Mouse (Mus musculus) bone marrow, adult 2 months (tissue): ENCODE data around the gene Maml2. TPM values are rescaled to one million over a fixed set of nuclear protein-coding genes. Genes with fewer than 3 reads are reported as not detected.

ENCODE experiments used
- H3K27ac ChIP-seq: fragments of 200-500 bp; 2 replicates; pipeline ENCODE4 v1.5.1; 2012; ENCODE audit warnings: low read depth, mild to moderate bottlenecking, control low read depth, inconsistent platforms, low read length; ENCODE audit not compliant: control insufficient read depth, poor library complexity, insufficient read depth
- H3K4me1 ChIP-seq: fragments of 200-500 bp; 2 replicates; pipeline ENCODE4 v1.6.1; 2011; ENCODE audit warnings: low read length; ENCODE audit not compliant: control insufficient read depth, insufficient read depth
- H3K4me3 ChIP-seq: fragments of 200-500 bp; replicated peaks from 2 replicates; pipeline ENCODE3; 2011; ENCODE audit warnings: mild to moderate bottlenecking, low read depth, low read length, control low read depth; ENCODE audit not compliant: control insufficient read depth
- CTCF ChIP-seq: fragments of 200-500 bp; IDR thresholded peaks from 2 replicates; pipeline ENCODE4 v1.5.1; 2011; ENCODE audit warnings: low read length, control low read depth; ENCODE audit not compliant: control insufficient read depth, insufficient read depth
- POLR2A ChIP-seq: fragments of 200-500 bp; IDR thresholded peaks from 2 replicates; pipeline ENCODE4 v1.6.1; 2011; ENCODE audit warnings: low read depth, mild to moderate bottlenecking, control low read depth, low read length, borderline replicate concordance; ENCODE audit not compliant: control insufficient read depth
- WGBS: fragments of 180-500 bp; shearing (Covaris S2); methylation state at CpG from one replicate; pipeline ENCODE4 v1.1.7; 2018; 5-methylcytosine and 5-hydroxymethylcytosine counted together
- polyA plus RNA-seq: library from polyadenylated mRNA; stranded (reverse); fragments of >200 nt; gene quantifications from 2 replicates; pipeline ENCODE4 v1.2.4, GENCODE M21; 2011; ENCODE audit warnings: low replicate concordance; ENCODE audit not compliant: missing spikeins, insufficient read depth, insufficient read length

The Maml2 gene
- 2.1 and 3.5 TPM in 2 replicates for polyA plus RNA-seq

GRCm38 (mm10) chr9:13297668-13298512, at the start of gene Maml2:
TSS of gene Maml2 (plus strand) at chr9:13297957.
- peak within 1 kb of the TSS; percentile 86 for H3K4me3 ChIP-seq
- H3K27ac ChIP-seq: peak within 1 kb of the TSS; percentile 0; the same call in 1 of the 2 replicates
- peaks cover 1% of the 10 kb centered on the region; the same call in 1 of the 2 replicates for H3K4me1 ChIP-seq
- under 1% methylated on average over 23 of the region's 23 CpGs for WGBS
- TF ChIP-seq POLR2A (peak; percentile 45; the same call in 1 of the 2 replicates), CTCF (no peak)

DNA sequence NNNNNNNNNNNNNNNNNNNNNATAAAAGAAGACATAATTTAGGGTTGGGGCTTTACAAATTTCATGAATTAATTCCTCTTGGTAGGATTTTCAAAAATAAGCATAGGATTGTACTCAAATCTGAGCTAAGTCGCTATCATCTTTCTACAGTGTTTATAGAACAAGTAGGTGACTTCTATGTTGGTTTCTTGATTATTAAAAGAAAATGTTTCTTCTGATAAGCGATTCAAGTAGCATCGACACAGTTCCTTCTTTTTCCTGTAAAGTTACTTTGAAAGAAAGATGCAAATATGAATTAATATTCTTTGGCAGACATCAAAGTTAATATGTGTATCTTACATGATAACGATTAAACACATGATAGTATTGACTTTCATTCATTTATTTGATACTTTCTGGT, 49.7 kb upstream of the Maml2 start:
- WGBS: 77% methylated on average over 4 of the region's 4 CpGs
- no peak overlapping the region for H3K27ac ChIP-seq
- no peak overlapping the region for H3K4me3 ChIP-seq
- TF ChIP-seq POLR2A: no peak
- no peak for TF ChIP-seq CTCF
- no peaks in the 10 kb centered on the region; the same call in 1 of the 2 replicates for H3K4me1 ChIP-seq

- Histone ChIP-seq H3K27ac (no peak overlapping the region), H3K4me1 (no peaks in the 10 kb centered on the region; the same call in 1 of the 2 replicates), H3K4me3 (no peak overlapping the region)
- WGBS: 64% methylated on average over 2 of the region's 2 CpGs
- TF ChIP-seq POLR2A: no peak
- TF ChIP-seq CTCF: no peak
Measured at GRCm38 (mm10) chr9:13251251-13251650, 46.5 kb upstream of the Maml2 start.

- 93% methylated on average over 1 of the region's 1 CpGs for WGBS
- Histone ChIP-seq H3K4me1 (no peaks in the 10 kb centered on the region), H3K4me3 (no peak overlapping the region), H3K27ac (no peak overlapping the region)
- no peak for TF ChIP-seq CTCF
- no peak for TF ChIP-seq POLR2A
Measured at GRCm38 (mm10) chr9:13256726-13257125, 41.0 kb upstream of the Maml2 start.

DNA sequence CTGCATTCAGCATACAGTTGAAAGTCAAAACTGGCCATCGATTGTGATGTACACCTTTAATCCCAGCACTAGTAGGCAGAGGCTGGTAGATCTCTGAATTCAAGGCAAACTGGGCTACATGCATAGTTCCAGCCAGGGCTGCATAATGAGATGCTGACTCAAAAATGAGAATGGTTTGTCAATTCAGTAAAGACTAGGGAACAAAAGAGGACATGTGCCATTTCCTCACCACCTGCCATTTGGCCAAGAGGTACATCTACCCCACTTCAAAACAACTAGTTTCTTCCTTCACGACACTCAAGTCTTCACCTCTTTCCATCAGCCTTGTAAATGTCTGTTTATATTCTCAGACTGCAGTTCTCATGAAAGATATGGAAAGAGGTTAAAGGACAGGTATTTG, 39.6 kb upstream of the Maml2 start:
- TF ChIP-seq CTCF (no peak), POLR2A (no peak)
- 94% methylated on average over 2 of the region's 2 CpGs for WGBS
- Histone ChIP-seq H3K27ac (no peak overlapping the region), H3K4me3 (no peak overlapping the region), H3K4me1 (no peaks in the 10 kb centered on the region)

DNA sequence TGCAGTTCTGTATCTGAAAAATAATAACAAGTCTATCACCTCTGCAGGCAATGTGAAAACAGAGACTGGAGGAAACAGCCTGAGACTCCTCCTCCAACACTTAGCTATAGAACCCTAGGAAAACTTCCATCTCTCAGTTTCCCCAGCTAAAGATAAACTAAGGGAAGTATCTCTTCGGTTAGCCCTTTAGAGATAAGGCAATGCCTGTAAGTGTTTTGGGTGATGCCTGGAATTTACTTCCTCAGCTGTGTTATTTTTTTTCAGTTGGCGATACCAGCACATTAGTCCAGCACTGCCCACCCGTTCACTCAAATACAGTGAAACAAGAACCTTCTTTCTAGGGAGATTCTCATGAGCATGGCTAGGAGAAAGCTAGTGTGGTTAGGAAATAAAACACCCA, 36.8 kb upstream of the Maml2 start:
- 70% methylated on average over 3 of the region's 3 CpGs for WGBS
- no peak for TF ChIP-seq CTCF
- TF ChIP-seq POLR2A: no peak

DNA sequence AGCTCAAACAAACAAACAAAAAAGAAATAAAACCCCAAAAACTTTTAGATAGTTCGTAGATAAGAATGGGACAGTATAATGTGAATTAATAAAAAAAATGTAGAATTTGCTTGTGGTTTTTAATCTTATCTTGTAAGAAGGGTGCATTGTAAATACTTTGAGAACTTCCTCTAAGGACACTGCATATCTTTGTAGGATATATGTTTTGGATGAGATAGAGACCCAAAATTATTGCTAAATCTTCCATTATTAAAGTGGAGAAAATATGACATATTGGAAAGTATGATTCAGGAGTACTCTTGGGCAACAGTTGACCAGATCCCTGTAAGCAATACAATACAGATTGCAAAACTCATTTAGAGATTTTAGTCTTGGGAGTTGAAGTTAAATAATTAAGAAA, 24.5 kb upstream of the Maml2 start:
- Histone ChIP-seq H3K4me1 (no peaks in the 10 kb centered on the region), H3K4me3 (no peak overlapping the region), H3K27ac (no peak overlapping the region)
- 88% methylated on average over 1 of the region's 1 CpGs for WGBS
- TF ChIP-seq CTCF: no peak
- no peak for TF ChIP-seq POLR2A

More for the DNA sequence above, 36.8 kb upstream of the Maml2 start:
- Histone ChIP-seq H3K4me3 (no peak overlapping the region), H3K27ac (no peak overlapping the region), H3K4me1 (no peaks in the 10 kb centered on the region)

DNA sequence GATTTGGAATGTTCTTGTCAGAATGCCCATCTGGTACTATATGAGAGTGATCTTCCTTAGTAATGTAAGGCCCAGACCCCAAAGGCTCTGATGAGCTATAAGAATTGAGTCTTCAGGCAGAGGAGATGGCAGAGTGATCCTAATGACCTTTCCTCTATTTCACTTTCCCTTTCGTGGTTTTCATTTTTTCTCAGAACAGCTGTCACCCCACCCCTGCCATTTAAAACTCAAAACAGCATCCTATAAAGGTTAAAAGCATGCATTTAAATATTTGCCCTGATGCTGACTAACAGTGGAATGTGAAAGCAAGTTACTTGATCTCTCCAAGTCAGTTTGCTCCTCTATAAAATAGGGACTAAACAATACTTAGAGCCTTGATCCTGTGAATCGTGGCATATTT, 10.3 kb upstream of the Maml2 start:
- 65% methylated on average over 2 of the region's 2 CpGs for WGBS
- TF ChIP-seq CTCF: no peak
- TF ChIP-seq POLR2A: no peak
- Histone ChIP-seq H3K4me3 (no peak overlapping the region), H3K4me1 (no peaks in the 10 kb centered on the region), H3K27ac (no peak overlapping the region)
